In the genomic region with DNA sequence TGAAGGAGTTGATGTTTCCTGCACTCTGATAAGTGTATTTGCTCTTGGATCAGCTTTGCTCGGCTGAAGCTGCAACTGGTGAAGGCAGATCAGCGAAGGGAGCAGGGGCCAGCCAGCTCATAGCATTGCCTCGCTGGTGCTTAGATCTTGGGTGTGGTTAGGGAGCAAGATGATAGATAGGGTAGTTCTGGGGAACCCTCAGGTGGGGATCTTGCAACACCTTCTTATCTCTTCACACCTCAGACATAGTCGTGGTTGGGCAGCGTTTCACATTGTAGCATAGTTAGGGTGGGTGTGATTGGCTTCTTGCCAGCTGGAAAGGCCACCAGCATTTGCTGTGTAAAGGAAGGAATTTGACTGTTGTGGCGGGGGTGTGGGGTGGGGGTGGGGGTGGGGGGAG, we compare ENCODE assay signal across 8 mouse cellular contexts. TPM values are rescaled to one million over a fixed set of nuclear protein-coding genes. Genes with fewer than 3 reads are reported as not detected.
DNase-seq lines count a peak whose midpoint lies in the region; ATAC-seq lines count a peak whose summit lies in the region.

No protein-coding gene starts in this region.

- H3K36me3 ChIP-seq in lung, embryonic 16.5 days (ENCODE audit: control insufficient read depth, insufficient read depth, low read length): no peaks in the 10 kb centered on the region
- no peaks in the 10 kb centered on the region for H3K36me3 ChIP-seq in liver, embryonic 13.5 days
- no peaks in the 10 kb centered on the region; the same call in 1 of the 2 replicates for H3K36me3 ChIP-seq in stomach, embryonic 16.5 days (ENCODE audit: control insufficient read depth, insufficient read depth, low read length)

- H3K4me3 ChIP-seq in lung, embryonic 16.5 days (ENCODE audit: low read length): no peak overlapping the region
- H3K4me3 ChIP-seq in liver, embryonic 13.5 days (replicated peaks): no peak overlapping the region
- H3K4me3 ChIP-seq in stomach, embryonic 16.5 days (replicated peaks; ENCODE audit: low read length): no peak overlapping the region

- no peaks in the 10 kb centered on the region for H3K27me3 ChIP-seq in lung, embryonic 16.5 days (ENCODE audit: control insufficient read depth, insufficient read depth, low read depth, low read length)
- no peaks in the 10 kb centered on the region for H3K27me3 ChIP-seq in liver, embryonic 13.5 days
- no peaks in the 10 kb centered on the region for H3K27me3 ChIP-seq in stomach, embryonic 16.5 days (ENCODE audit: control insufficient read depth, insufficient read depth, low read length)

- H3K9ac ChIP-seq in lung, embryonic 16.5 days (ENCODE audit: low read length): no peak overlapping the region
- H3K9ac ChIP-seq in liver, embryonic 13.5 days: peak overlapping the region; percentile 55; the same call in 1 of the 2 replicates
- no peak overlapping the region for H3K9ac ChIP-seq in stomach, embryonic 16.5 days (ENCODE audit: low read length)

- no peak overlapping the region for H3K27ac ChIP-seq in lung, embryonic 16.5 days (ENCODE audit: low read length)
- peak overlapping the region; percentile 85 for H3K27ac ChIP-seq in liver, embryonic 13.5 days
- H3K27ac ChIP-seq in stomach, embryonic 16.5 days (ENCODE audit: low read length): peak overlapping the region; percentile 46

- no peak for ATAC-seq in CD4-positive, CD25-positive, alpha-beta regulatory T cell, adult 4 months
- ATAC-seq in lung, embryonic 16.5 days (ENCODE audit: low read depth): peak; percentile 57
- peak; percentile 87 for ATAC-seq in liver, embryonic 13.5 days (ENCODE audit: low read depth)
- peak; percentile 51; the same call in 1 of the 2 replicates for ATAC-seq in stomach, embryonic 16.5 days (ENCODE audit: insufficient read depth, low FRiP score)

- no peaks in the 10 kb centered on the region for H3K9me3 ChIP-seq in lung, embryonic 16.5 days (ENCODE audit: control insufficient read depth, low read length)
- H3K9me3 ChIP-seq in liver, embryonic 13.5 days (replicated peaks): no peaks in the 10 kb centered on the region
- 0 out of 2 replicates have a peak, but pooled peaks cover 3% of the 10 kb centered on the region for H3K9me3 ChIP-seq in stomach, embryonic 16.5 days (replicated peaks; ENCODE audit: control insufficient read depth, low read length)

- H3K4me1 ChIP-seq in lung, embryonic 16.5 days (replicated peaks; ENCODE audit: control insufficient read depth, insufficient read depth, low read length): peaks cover 24% of the 10 kb centered on the region
- peaks cover 77% of the 10 kb centered on the region for H3K4me1 ChIP-seq in liver, embryonic 13.5 days (replicated peaks)
- peaks cover 32% of the 10 kb centered on the region for H3K4me1 ChIP-seq in stomach, embryonic 16.5 days (ENCODE audit: control insufficient read depth, insufficient read depth, low read length)

- no peak overlapping the region for H3K4me2 ChIP-seq in lung, embryonic 16.5 days (ENCODE audit: low read depth, low read length)
- H3K4me2 ChIP-seq in liver, embryonic 13.5 days: peak overlapping the region; percentile 47
- no peak overlapping the region for H3K4me2 ChIP-seq in stomach, embryonic 16.5 days (ENCODE audit: low read depth, low read length)

- DNase-seq in CD4-positive, CD25-positive, alpha-beta regulatory T cell, adult 2 months (ENCODE audit: low read depth, low spot score): peak; percentile 10
- DNase-seq in lung, postnatal 25 days (ENCODE audit: low spot score): no peak
- peak; percentile 60 for DNase-seq in liver, embryonic 13.5 days
- DNase-seq in kidney, adult 18-20 months: no peak
- DNase-seq in embryo, embryonic 10.5 days (ENCODE audit: low spot score): no peak

- 7% methylated on average over 6 of the region's 6 CpGs for WGBS in lung, embryonic 16.5 days
- WGBS in liver, embryonic 13.5 days (ENCODE audit: insufficient replicate concordance): 14% methylated on average over 6 of the region's 6 CpGs
- WGBS in stomach, embryonic 16.5 days: 14% methylated on average over 6 of the region's 6 CpGs

RNA-seq across cellular contexts. Expression of gene Ccdc6, which starts 36.3 kb away (rescaled TPM):
- polyA plus RNA-seq in CD4-positive, CD25-positive, alpha-beta regulatory T cell, adult 4 months (2017; shearing (Covaris generic)): 10 to 100 TPM; 28.7 to 30.9 TPM
- polyA plus RNA-seq in lung, embryonic 16.5 days (2015; fragmentation: Nextera tagmentation; extraction: Ambion mirVana): 15.1 and 16.3 TPM in 2 replicates
- 8.9 and 9.8 TPM in 2 replicates for polyA plus RNA-seq in liver, embryonic 13.5 days (2015; fragmentation: Nextera tagmentation; extraction: Ambion mirVana)
- polyA plus RNA-seq in stomach, embryonic 16.5 days (2015; fragmentation: Nextera tagmentation; extraction: Ambion mirVana): 13.1 and 13.8 TPM in 2 replicates

Comparison
In these comparisons a context has a peak if more than half of its experiments do, and no peak if none do; other contexts are left out.
1. DNase-seq: peak in CD4-positive, CD25-positive, alpha-beta regulatory T cell, adult 2 months (single experiment) and liver, embryonic 13.5 days (single experiment); none in lung, postnatal 25 days (single experiment), kidney, adult 18-20 months (single experiment) and embryo, embryonic 10.5 days (single experiment).